Mouse (Mus musculus): ENCODE results near the gene AI597479. TPM values are rescaled to one million over a fixed set of nuclear protein-coding genes. Genes with fewer than 3 reads are reported as not detected.
"Not testable (repeated sequence)": the region's sequence is repeated elsewhere in the genome, so short reads cannot be mapped to it uniquely, and the experiment has no call there.

AI597479 gene
- polyA plus RNA-seq, 1 experiment = 10.5 TPM

DNA sequence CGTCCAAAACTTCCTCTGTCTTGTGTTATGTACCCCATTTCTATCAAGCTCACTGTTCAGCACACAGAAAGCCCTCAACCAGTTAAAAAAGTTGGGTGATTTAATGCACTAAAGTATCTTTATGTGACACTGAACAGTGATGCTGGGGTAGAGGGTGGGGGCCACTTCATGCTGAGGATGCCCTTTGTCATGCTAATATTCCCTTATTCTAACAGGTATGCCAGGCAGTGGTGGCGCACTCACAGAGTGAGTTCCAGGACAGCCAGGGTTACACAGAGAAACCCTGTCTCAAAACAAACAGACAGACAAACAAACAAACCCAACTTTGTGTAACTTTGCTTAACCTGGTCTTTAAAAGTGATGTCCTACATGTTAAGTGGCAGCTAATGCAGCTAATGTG lies 4.3 kb upstream of the AI597479 start:
- 0 out of 2 replicates have a peak, but pooled peaks cover 5% of the 10 kb centered on the region for H3K4me1 ChIP-seq (ENCODE audit: control insufficient read depth, insufficient read depth, insufficient read length, low read length)

DNA sequence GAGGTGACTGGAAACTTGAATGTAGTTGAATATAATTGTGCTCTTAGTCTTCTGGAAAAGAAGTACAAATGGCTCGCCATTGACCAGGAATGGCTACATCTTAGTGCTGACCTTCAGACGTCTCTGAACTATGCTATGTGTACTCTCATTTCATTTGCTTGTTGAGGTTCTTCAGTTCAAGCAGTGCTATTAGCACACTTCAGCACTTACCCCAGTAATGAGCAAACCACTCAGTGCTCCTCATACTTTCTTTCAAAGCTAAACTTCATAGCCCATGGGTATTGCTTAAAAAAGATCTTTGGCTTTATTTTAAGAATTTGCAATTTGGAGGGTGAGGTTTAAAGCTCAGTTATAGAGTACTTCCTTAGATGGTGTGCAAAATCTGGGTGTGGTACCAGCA lies 10.2 kb downstream of the AI597479 start:
- no peak overlapping the region for H3K27ac ChIP-seq (replicated peaks; ENCODE audit: low read depth, low read length)
- no peak overlapping the region for H3K4me3 ChIP-seq (ENCODE audit: insufficient read depth, low read depth, low read length)
- H3K4me1 ChIP-seq (ENCODE audit: control insufficient read depth, insufficient read depth, insufficient read length, low read length) = no peaks in the 10 kb centered on the region

More for the DNA sequence above, 4.3 kb upstream of the AI597479 start:
- H3K4me3 ChIP-seq (ENCODE audit: insufficient read depth, low read depth, low read length) = no peak overlapping the region
- no peak overlapping the region for H3K27ac ChIP-seq (replicated peaks; ENCODE audit: low read depth, low read length)

GRCm38 (mm10) chr1:43110556-43110955 lies 12.0 kb downstream of the AI597479 start:
- Histone ChIP-seq H3K4me3 (ENCODE audit: insufficient read depth, low read depth, low read length) (no peak overlapping the region), H3K27ac (replicated peaks; ENCODE audit: low read depth, low read length) (no peak overlapping the region), H3K4me1 (ENCODE audit: control insufficient read depth, insufficient read depth, insufficient read length, low read length) (no peaks in the 10 kb centered on the region)

DNA sequence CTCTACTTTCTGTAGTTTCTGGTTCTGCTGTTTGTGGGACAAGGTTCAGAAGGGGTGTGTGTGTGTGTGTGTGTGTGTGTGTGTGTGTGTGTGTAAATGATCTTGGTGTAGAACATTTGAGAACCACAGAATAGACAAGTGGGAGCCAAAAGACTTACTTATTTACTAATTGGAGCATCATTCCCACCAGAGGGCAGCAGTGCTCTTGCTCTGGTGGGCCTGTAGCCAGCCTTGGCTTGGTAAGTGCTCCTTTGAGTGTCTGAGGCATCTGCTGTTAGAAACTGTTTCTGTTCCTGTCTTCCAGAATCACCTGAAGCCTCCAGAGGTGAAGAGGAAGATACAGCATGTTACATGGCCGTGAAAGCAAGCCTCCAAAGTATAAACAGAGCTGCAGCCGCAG lies 14.4 kb downstream of the AI597479 start:
- Histone ChIP-seq H3K4me1 (ENCODE audit: control insufficient read depth, insufficient read depth, insufficient read length, low read length) (no peaks in the 10 kb centered on the region), H3K27ac (replicated peaks; ENCODE audit: low read depth, low read length) (no peak overlapping the region), H3K4me3 (ENCODE audit: insufficient read depth, low read depth, low read length) (no peak overlapping the region)

DNA sequence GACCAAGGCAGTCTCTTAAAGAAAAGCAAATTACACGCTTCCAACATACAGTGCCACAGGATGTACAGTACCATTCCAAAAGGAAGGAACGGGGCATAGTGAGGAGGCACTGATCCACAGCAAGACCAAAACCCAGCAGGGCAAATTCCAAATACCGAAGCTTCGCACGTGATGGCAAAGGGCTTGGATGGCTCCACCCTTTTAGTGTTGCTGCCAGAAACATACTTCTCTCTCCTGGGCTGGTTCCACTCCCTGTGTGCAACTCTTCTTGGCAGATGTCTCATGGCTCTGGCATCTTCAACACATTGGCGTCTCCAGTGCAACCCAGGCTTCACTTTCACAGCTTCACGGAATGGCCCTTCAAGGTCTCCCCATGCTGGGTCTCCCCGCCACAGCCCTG lies 18.9 kb downstream of the AI597479 start:
- Histone ChIP-seq H3K4me1 (ENCODE audit: control insufficient read depth, insufficient read depth, insufficient read length, low read length) (no peaks in the 10 kb centered on the region), H3K27ac (replicated peaks; ENCODE audit: low read depth, low read length) (no peak overlapping the region), H3K4me3 (ENCODE audit: insufficient read depth, low read depth, low read length) (no peak overlapping the region)

DNA sequence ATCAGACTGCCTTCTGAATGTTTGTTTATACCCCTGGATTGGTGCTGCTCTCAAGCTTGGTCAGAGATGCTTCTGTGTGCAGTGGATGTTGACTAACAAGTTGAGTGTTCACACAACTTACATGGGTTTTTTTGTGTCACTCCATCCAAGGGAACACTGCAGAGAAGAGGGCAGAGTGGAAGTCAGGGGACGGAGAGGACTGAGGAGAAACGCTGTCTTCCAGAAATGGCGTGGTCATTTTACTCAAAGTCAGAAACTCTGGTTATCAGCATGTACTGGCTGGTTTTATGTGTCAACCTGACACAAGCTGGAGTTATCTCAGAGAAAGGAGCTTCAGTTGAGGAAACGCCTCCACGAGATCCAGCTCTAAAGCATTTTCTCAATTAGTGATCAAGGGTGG lies 22.4 kb downstream of the AI597479 start:
- H3K4me1 ChIP-seq (ENCODE audit: control insufficient read depth, insufficient read depth, insufficient read length, low read length) = no peaks in the 10 kb centered on the region
- H3K4me3 ChIP-seq (ENCODE audit: insufficient read depth, low read depth, low read length) = no peak overlapping the region
- no peak overlapping the region for H3K27ac ChIP-seq (replicated peaks; ENCODE audit: low read depth, low read length)

DNA sequence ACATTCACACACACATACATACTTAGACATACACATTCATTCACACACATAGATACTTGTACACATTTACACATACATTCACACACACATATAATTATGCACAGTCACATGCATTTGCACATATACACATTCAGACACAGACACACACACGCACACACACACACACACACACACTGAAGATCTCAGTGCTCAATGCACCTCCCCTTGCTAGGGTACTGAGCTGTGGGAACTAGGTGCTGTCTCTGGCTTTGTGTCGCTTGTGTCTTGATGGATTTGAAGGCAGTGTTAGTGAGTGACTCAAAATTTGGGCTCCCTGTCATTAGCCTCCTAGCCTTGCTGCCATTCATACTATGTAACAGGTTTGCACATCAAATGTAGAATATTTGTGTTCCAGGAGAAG lies 24.1 kb downstream of the AI597479 start:
- Histone ChIP-seq H3K27ac (replicated peaks; ENCODE audit: low read depth, low read length) (no peak overlapping the region), H3K4me1 (ENCODE audit: control insufficient read depth, insufficient read depth, insufficient read length, low read length) (no peaks in the 10 kb centered on the region), H3K4me3 (ENCODE audit: insufficient read depth, low read depth, low read length) (no peak overlapping the region)

DNA sequence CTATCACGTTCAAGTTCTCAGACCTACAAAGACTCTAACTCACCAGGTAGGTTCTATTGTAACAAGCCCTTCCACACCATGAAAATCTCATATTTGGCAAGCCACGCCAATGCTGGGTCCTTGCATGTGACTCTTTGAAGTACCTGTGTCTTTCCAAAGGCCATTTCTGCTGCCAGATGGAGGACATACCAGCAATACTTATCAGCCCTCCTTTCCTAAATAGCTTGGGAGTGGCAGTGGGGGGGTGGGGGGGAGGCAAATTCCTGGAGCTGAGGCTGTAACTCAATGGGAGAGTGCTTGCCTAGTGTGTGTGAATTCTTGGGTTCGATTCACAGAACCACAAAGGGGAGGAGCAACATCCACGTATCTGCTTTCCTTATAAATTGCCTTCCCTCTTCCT lies 26.2 kb downstream of the AI597479 start:
- Histone ChIP-seq H3K27ac (replicated peaks; ENCODE audit: low read depth, low read length) (no peak overlapping the region), H3K4me3 (ENCODE audit: insufficient read depth, low read depth, low read length) (no peak overlapping the region), H3K4me1 (ENCODE audit: control insufficient read depth, insufficient read depth, insufficient read length, low read length) (no peaks in the 10 kb centered on the region)

GRCm38 (mm10) chr1:43127196-43127595 lies 28.7 kb downstream of the AI597479 start:
- Histone ChIP-seq H3K27ac (replicated peaks; ENCODE audit: low read depth, low read length) (no peak overlapping the region), H3K4me3 (ENCODE audit: insufficient read depth, low read depth, low read length) (no peak overlapping the region), H3K4me1 (ENCODE audit: control insufficient read depth, insufficient read depth, insufficient read length, low read length) (no peaks in the 10 kb centered on the region)

- H3K4me1 ChIP-seq (ENCODE audit: control insufficient read depth, insufficient read depth, insufficient read length, low read length) = no peaks in the 10 kb centered on the region
- H3K27ac ChIP-seq (replicated peaks; ENCODE audit: low read depth, low read length) = no peak overlapping the region
- no peak overlapping the region for H3K4me3 ChIP-seq (ENCODE audit: insufficient read depth, low read depth, low read length)
Measured at GRCm38 (mm10) chr1:43127820-43128610, 29.5 kb downstream of the AI597479 start.

DNA sequence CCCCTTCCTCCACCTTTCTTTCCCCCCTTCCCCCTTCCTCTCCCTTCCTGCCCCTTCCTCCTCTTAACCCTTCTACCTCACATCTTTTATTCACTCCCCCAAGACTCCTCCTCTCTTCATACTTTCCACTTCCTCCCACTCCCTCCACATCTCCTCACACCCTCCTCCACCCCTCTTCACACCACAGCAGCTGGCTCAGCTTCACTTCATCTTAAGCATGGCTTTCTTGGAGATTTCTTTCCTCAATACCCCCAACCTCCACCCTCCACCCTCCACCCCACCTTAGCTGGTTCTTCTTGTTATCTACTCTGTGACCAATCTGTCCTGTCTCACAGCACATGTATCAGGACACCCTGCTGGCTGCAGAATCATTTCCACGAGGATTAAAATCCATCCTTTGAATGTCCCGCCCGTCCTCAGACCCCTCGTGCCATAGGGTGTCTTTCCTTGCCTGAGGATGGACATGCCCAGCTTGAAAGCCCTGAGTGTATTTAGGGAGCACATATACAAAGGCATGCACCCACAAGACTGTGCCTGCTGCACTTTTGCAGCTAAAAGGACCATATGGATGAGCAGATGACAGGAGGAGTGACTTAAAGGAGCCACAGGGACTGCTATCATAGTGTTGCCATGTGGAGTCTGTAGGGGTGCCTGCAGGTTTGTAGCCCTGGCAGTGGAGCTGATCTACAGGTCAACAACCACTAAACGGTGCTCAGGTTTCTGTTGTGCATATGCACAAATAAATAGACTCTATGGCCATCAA lies 31.9 kb downstream of the AI597479 start:
- no peaks in the 10 kb centered on the region for H3K4me1 ChIP-seq (ENCODE audit: control insufficient read depth, insufficient read depth, insufficient read length, low read length)
- no peak overlapping the region for H3K4me3 ChIP-seq (ENCODE audit: insufficient read depth, low read depth, low read length)
- H3K27ac ChIP-seq (replicated peaks; ENCODE audit: low read depth, low read length) = no peak overlapping the region

DNA sequence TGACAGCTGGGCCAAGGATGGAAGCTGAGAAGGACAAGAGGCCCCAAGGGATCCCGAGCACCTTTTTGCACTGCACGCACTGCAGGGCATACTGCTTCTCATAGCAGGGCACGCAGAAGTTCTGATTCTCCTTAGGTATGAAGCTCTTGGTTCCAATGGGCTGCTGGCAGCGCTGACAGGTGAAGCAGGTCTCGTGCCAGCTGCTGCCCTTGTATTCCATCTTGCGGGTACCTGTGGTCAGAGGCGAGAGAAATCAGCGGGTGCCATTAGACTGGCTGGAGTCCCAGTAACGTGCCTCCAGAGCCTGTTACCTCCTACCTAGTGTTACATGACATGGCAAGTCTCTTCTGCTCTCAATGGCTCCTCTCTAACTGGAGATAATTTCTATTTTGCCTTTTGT lies 33.1 kb downstream of the AI597479 start:
- no peaks in the 10 kb centered on the region for H3K4me1 ChIP-seq (ENCODE audit: control insufficient read depth, insufficient read depth, insufficient read length, low read length)
- no peak overlapping the region for H3K27ac ChIP-seq (replicated peaks; ENCODE audit: low read depth, low read length)
- H3K4me3 ChIP-seq (ENCODE audit: insufficient read depth, low read depth, low read length) = no peak overlapping the region

GRCm38 (mm10) chr1:43136488-43137029 lies 38.0 kb downstream of the AI597479 start:
- H3K4me1 ChIP-seq (ENCODE audit: control insufficient read depth, insufficient read depth, insufficient read length, low read length); H3K4me3 ChIP-seq (ENCODE audit: insufficient read depth, low read depth, low read length); H3K27ac ChIP-seq (replicated peaks; ENCODE audit: low read depth, low read length): not testable (repeated sequence)

- Histone ChIP-seq H3K4me3 (ENCODE audit: insufficient read depth, low read depth, low read length) (no peak overlapping the region), H3K27ac (replicated peaks; ENCODE audit: low read depth, low read length) (no peak overlapping the region), H3K4me1 (ENCODE audit: control insufficient read depth, insufficient read depth, insufficient read length, low read length) (no peaks in the 10 kb centered on the region)
Measured at GRCm38 (mm10) chr1:43137334-43137733, 38.8 kb downstream of the AI597479 start.

DNA sequence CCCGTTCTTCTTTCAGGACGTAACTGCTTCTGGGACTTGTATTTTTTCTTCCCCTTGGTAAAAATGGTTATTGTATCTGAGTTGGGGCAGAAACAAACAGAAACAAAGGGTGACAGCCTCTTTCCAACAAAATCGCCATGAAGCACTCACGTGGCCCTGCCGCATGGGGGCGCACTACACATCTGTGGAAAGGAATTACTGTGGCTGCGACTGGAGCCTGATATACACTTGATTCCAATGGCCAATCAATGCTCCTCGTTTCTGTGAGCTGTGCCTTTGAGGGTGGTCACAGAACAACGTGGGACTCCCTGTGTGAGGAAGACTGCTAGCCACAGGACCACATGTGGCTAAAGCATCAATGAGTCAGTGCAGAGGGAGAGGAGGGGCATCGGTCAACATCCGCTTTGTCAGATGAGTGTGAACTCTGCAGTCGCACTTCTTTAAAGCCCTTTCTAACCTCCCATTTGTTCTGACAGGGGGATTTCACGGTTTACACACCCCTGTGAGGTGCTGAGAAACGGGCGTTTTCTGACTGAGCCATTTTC lies 39.8 kb downstream of the AI597479 start:
- H3K4me3 ChIP-seq (ENCODE audit: insufficient read depth, low read depth, low read length) = no peak overlapping the region
- no peak overlapping the region for H3K27ac ChIP-seq (replicated peaks; ENCODE audit: low read depth, low read length)
- no peaks in the 10 kb centered on the region for H3K4me1 ChIP-seq (ENCODE audit: control insufficient read depth, insufficient read depth, insufficient read length, low read length)

Data from brown adipose tissue, adult 24 weeks (tissue).